Mouse (Mus musculus): ENCODE data around the gene Dpy19l2. TPM values are rescaled to one million over a fixed set of nuclear protein-coding genes. Genes with fewer than 3 reads are reported as not detected.
A peak's percentile ranks its signal among the peaks of the same experiment; 100 is the strongest.

Gene Dpy19l2
- total and polyA plus RNA-seq, 3 experiments: not detected

- Histone ChIP-seq H3K4me1 (ENCODE audit: control insufficient read depth in 1 of 2, insufficient read depth in 2 of 2, low read length in 2 of 2) (no peaks in the 10 kb centered on the region), H3K27me3 (ENCODE audit: control insufficient read depth in 1 of 2, insufficient read depth in 2 of 2, low read length in 2 of 2) (no peaks in the 10 kb centered on the region), H3K79me2 (ENCODE audit: control insufficient read depth, insufficient read depth, low read length, poor library complexity) (no peaks in the 10 kb centered on the region), H3K9ac (ENCODE audit: control insufficient read depth, low read depth, low read length, poor library complexity, severe bottlenecking) (no peak within 1 kb of the TSS), H3K9me3 (replicated peaks; ENCODE audit: insufficient read depth, low read length) (no peaks in the 10 kb centered on the region), H3K27ac (ENCODE audit: control insufficient read depth, low read depth, low read length) (no peak within 1 kb of the TSS), H3K36me3 (ENCODE audit: control insufficient read depth in 1 of 2, insufficient read depth in 2 of 2, low read length in 2 of 2) (no peaks in the 10 kb centered on the region), H3K4me3 (ENCODE audit: control insufficient read depth in 1 of 2, insufficient read depth in 1 of 2, low read depth in 2 of 2, low read length in 2 of 2) (no peak within 1 kb of the TSS)
- DNase-seq (ENCODE audit: low read depth, low spot score): no peak
- TF ChIP-seq ZMIZ1 (IDR thresholded peaks at IDR 0.05; ENCODE audit: low read depth, low read length) (no peak), MYC (IDR thresholded peaks at IDR 0.05; ENCODE audit: low read depth, low read length) (no peak), ZC3H11A (IDR thresholded peaks at IDR 0.05; ENCODE audit: low read depth, low read length) (no peak), POLR2A (IDR thresholded peaks at IDR 0.05; ENCODE audit: control insufficient read depth in 1 of 2, insufficient read depth in 1 of 2, low read depth in 1 of 2, low read length in 2 of 2, poor library complexity in 1 of 2) (no peak), ELF1 (IDR thresholded peaks at IDR 0.05; ENCODE audit: low read depth, low read length) (no peak), E2F4 (IDR thresholded peaks at IDR 0.05; ENCODE audit: borderline replicate concordance, low read depth, low read length) (no peak)
Measured at GRCm38 (mm10) chr9:24624896-24625295, 71.2 kb downstream of the Dpy19l2 start, which contains the start of gene Cypt4. TSS of gene Cypt4 (plus strand) at chr9:24625196.

- Histone ChIP-seq H3K27me3 (ENCODE audit: control insufficient read depth in 1 of 2, insufficient read depth in 2 of 2, low read length in 2 of 2) (no peaks in the 10 kb centered on the region; a peak in 1 of 4 replicates), H3K9ac (ENCODE audit: control insufficient read depth, low read depth, low read length, poor library complexity, severe bottlenecking) (no peak overlapping the region), H3K36me3 (ENCODE audit: control insufficient read depth in 1 of 2, insufficient read depth in 2 of 2, low read length in 2 of 2) (no peaks in the 10 kb centered on the region), H3K4me1 (ENCODE audit: control insufficient read depth in 1 of 2, insufficient read depth in 2 of 2, low read length in 2 of 2) (no peaks in the 10 kb centered on the region), H3K4me3 (ENCODE audit: control insufficient read depth in 1 of 2, insufficient read depth in 1 of 2, low read depth in 2 of 2, low read length in 2 of 2) (no peak overlapping the region), H3K27ac (ENCODE audit: control insufficient read depth, low read depth, low read length) (no peak overlapping the region), H3K9me3 (replicated peaks; ENCODE audit: insufficient read depth, low read length) (no peaks in the 10 kb centered on the region), H3K79me2 (ENCODE audit: control insufficient read depth, insufficient read depth, low read length, poor library complexity) (no peaks in the 10 kb centered on the region)
- peak; percentile 16 for DNase-seq (ENCODE audit: low read depth, low spot score)
- TF ChIP-seq HCFC1 (IDR thresholded peaks at IDR 0.05; ENCODE audit: low read depth, low read length) (no peak), MYC (IDR thresholded peaks at IDR 0.05; ENCODE audit: low read depth, low read length) (no peak), ELF1 (IDR thresholded peaks at IDR 0.05; ENCODE audit: low read depth, low read length) (no peak), USF1 (IDR thresholded peaks at IDR 0.05; ENCODE audit: low read depth, low read length) (no peak), POLR2AphosphoS2 (IDR thresholded peaks at IDR 0.05; ENCODE audit: low read length) (no peak), MXI1 (IDR thresholded peaks at IDR 0.05; ENCODE audit: low read depth, low read length) (no peak), MAFK (IDR thresholded peaks at IDR 0.05; ENCODE audit: borderline replicate concordance, low read depth, low read length) (no peak), CHD2 (IDR thresholded peaks at IDR 0.05; ENCODE audit: low read length) (no peak), EP300 (IDR thresholded peaks at IDR 0.05; ENCODE audit: low read depth in 1 of 2, low read length in 2 of 2) (no peak), UBTF (IDR thresholded peaks at IDR 0.05; ENCODE audit: borderline replicate concordance, insufficient read depth, low read depth, low read length) (no peak), SIN3A (IDR thresholded peaks at IDR 0.05; ENCODE audit: low read length) (no peak), SMC3 (IDR thresholded peaks at IDR 0.05; ENCODE audit: low read depth, low read length) (peak; percentile 46), MAX (IDR thresholded peaks at IDR 0.05; ENCODE audit: low read length) (no peak), CTCF (IDR thresholded peaks at IDR 0.05 in 2 of 3, conservative IDR thresholded peaks at IDR 0.05 in 1 of 3; ENCODE audit: control insufficient read depth in 1 of 3, insufficient read depth in 1 of 3, low read depth in 2 of 3, low read length in 3 of 3, poor library complexity in 1 of 3, severe bottlenecking in 1 of 3) (peak in 2 of 3 experiments; percentile 3 to 43; a peak in 2 of 6 replicates), E2F4 (IDR thresholded peaks at IDR 0.05; ENCODE audit: borderline replicate concordance, low read depth, low read length) (no peak), RAD21 (IDR thresholded peaks at IDR 0.05; ENCODE audit: low read depth, low read length) (peak; percentile 51), POLR2AphosphoS5 (IDR thresholded peaks at IDR 0.05; ENCODE audit: borderline replicate concordance, low read depth, low read length) (no peak), TCF12 (IDR thresholded peaks at IDR 0.05; ENCODE audit: low read depth, low read length) (no peak), ZNF384 (IDR thresholded peaks at IDR 0.05; ENCODE audit: low read depth, low read length) (no peak)
Measured at GRCm38 (mm10) chr9:24538159-24538558, 157.9 kb downstream of the Dpy19l2 start.

All from MEL (cell line).